Comparison of ENCODE assay signal across 8 mouse cellular contexts in genomic region chr13:74300925-74301606, GRCm38 (mm10). TPM values are rescaled to one million over a fixed set of nuclear protein-coding genes. Genes with fewer than 3 reads are reported as not detected.
DNase-seq lines count a peak whose midpoint lies in the region; ATAC-seq and TF ChIP-seq lines count a peak whose summit lies in the region.

No protein-coding gene starts in this region.

- no peak overlapping the region for H3K4me2 ChIP-seq in forebrain, embryonic 16.5 days (ENCODE audit: low read length)
- no peak overlapping the region for H3K4me2 ChIP-seq in hindbrain, embryonic 11.5 days (replicated peaks; ENCODE audit: low read depth, low read length)
- H3K4me2 ChIP-seq in lung, embryonic 15.5 days, result no peak overlapping the region

- no peak overlapping the region for H3K4me3 ChIP-seq in MEL (ENCODE audit: control insufficient read depth in 1 of 2, insufficient read depth in 1 of 2, low read depth in 2 of 2, low read length in 2 of 2)
- H3K4me3 ChIP-seq in forebrain, embryonic 16.5 days (replicated peaks; ENCODE audit: low read length), result no peak overlapping the region
- no peak overlapping the region for H3K4me3 ChIP-seq in hindbrain, embryonic 11.5 days (ENCODE audit: low read depth, low read length)
- no peak overlapping the region for H3K4me3 ChIP-seq in lung, embryonic 15.5 days

- no peaks in the 10 kb centered on the region for H3K9me3 ChIP-seq in MEL (replicated peaks; ENCODE audit: insufficient read depth, low read length)
- H3K9me3 ChIP-seq in forebrain, embryonic 16.5 days (ENCODE audit: control insufficient read depth, low read length), result no peaks in the 10 kb centered on the region
- H3K9me3 ChIP-seq in hindbrain, embryonic 11.5 days (ENCODE audit: control insufficient read depth, low read length), result no peaks in the 10 kb centered on the region
- no peaks in the 10 kb centered on the region for H3K9me3 ChIP-seq in lung, embryonic 15.5 days

- ATAC-seq in forebrain, embryonic 16.5 days, result peak; percentile 90
- peak; percentile 76 for ATAC-seq in hindbrain, embryonic 11.5 days (ENCODE audit: low FRiP score)
- ATAC-seq in lung, embryonic 15.5 days (ENCODE audit: borderline replicate concordance, extremely low read depth, low FRiP score, low TSS enrichment), result peak; percentile 83

- H3K4me1 ChIP-seq in MEL (ENCODE audit: control insufficient read depth in 1 of 2, insufficient read depth in 2 of 2, low read length in 2 of 2), result no peaks in the 10 kb centered on the region
- no peaks in the 10 kb centered on the region for H3K4me1 ChIP-seq in forebrain, embryonic 16.5 days (replicated peaks; ENCODE audit: control insufficient read depth, insufficient read depth, low read length)
- H3K4me1 ChIP-seq in hindbrain, embryonic 11.5 days (replicated peaks; ENCODE audit: control insufficient read depth, insufficient read depth, low read length), result no peaks in the 10 kb centered on the region
- H3K4me1 ChIP-seq in lung, embryonic 15.5 days, result no peaks in the 10 kb centered on the region

- TF ChIP-seq RAD21 in MEL (IDR thresholded peaks at IDR 0.05; ENCODE audit: low read depth, low read length), result peak; percentile 94

- peak; percentile 68 for DNase-seq in MEL (ENCODE audit: low read depth, low spot score)
- DNase-seq in cerebellum, adult 18-20 months, result peak; percentile 57 to 66
- DNase-seq in hindbrain, embryonic 11.5 days (ENCODE audit: low spot score), result peak; percentile 81
- DNase-seq in layer of hippocampus, adult 9-10 months (ENCODE audit: low spot score), result peak; percentile 71
- peak; percentile 12 for DNase-seq in ovary, adult 18-20 months (ENCODE audit: low spot score)
- peak; percentile 5 to 34 for DNase-seq in thymus, postnatal 10 days (ENCODE audit: low spot score in 2 of 2)

- WGBS in forebrain, embryonic 16.5 days, result 44% methylated on average over 4 of the region's 4 CpGs
- WGBS in hindbrain, embryonic 11.5 days, result 45% methylated on average over 4 of the region's 4 CpGs
- WGBS in lung, embryonic 15.5 days, result 40% methylated on average over 4 of the region's 4 CpGs

- H3K27ac ChIP-seq in MEL (ENCODE audit: control insufficient read depth, low read depth, low read length), result no peak overlapping the region
- no peak overlapping the region for H3K27ac ChIP-seq in forebrain, embryonic 16.5 days (ENCODE audit: low read length)
- H3K27ac ChIP-seq in hindbrain, embryonic 11.5 days (ENCODE audit: low read depth, low read length), result no peak overlapping the region
- H3K27ac ChIP-seq in lung, embryonic 15.5 days, result no peak overlapping the region

- no peak for TF ChIP-seq POLR2A in MEL (IDR thresholded peaks at IDR 0.05; ENCODE audit: control insufficient read depth in 1 of 2, insufficient read depth in 1 of 2, low read depth in 1 of 2, low read length in 2 of 2, poor library complexity in 1 of 2)

- peak; percentile 76 to 98 (median 91) for TF ChIP-seq CTCF in MEL (IDR thresholded peaks at IDR 0.05 in 2 of 3, conservative IDR thresholded peaks at IDR 0.05 in 1 of 3; ENCODE audit: control insufficient read depth in 1 of 3, insufficient read depth in 1 of 3, low read depth in 2 of 3, low read length in 3 of 3, poor library complexity in 1 of 3, severe bottlenecking in 1 of 3)

- H3K27me3 ChIP-seq in MEL (ENCODE audit: control insufficient read depth in 1 of 2, insufficient read depth in 2 of 2, low read length in 2 of 2), result no peaks in the 10 kb centered on the region
- H3K27me3 ChIP-seq in forebrain, embryonic 16.5 days (replicated peaks; ENCODE audit: control insufficient read depth, insufficient read depth, low read length), result no peaks in the 10 kb centered on the region
- no peaks in the 10 kb centered on the region for H3K27me3 ChIP-seq in hindbrain, embryonic 11.5 days (ENCODE audit: control insufficient read depth, insufficient read depth, low read length)
- no peaks in the 10 kb centered on the region for H3K27me3 ChIP-seq in lung, embryonic 15.5 days

- no peak for TF ChIP-seq EP300 in MEL (IDR thresholded peaks at IDR 0.05; ENCODE audit: low read depth in 1 of 2, low read length in 2 of 2)

- H3K9ac ChIP-seq in MEL (ENCODE audit: control insufficient read depth, low read depth, low read length, poor library complexity, severe bottlenecking), result no peak overlapping the region
- no peak overlapping the region for H3K9ac ChIP-seq in forebrain, embryonic 16.5 days (replicated peaks; ENCODE audit: low read depth, low read length)
- H3K9ac ChIP-seq in hindbrain, embryonic 11.5 days (ENCODE audit: low read depth, low read length), result no peak overlapping the region
- no peak overlapping the region for H3K9ac ChIP-seq in lung, embryonic 15.5 days

- no peaks in the 10 kb centered on the region for H3K79me2 ChIP-seq in MEL (ENCODE audit: control insufficient read depth, insufficient read depth, low read length, poor library complexity)

- peaks cover 0 to 5% of the 10 kb centered on the region in 2 experiments; a peak in 2 of 4 replicates for H3K36me3 ChIP-seq in MEL (ENCODE audit: control insufficient read depth in 1 of 2, insufficient read depth in 2 of 2, low read length in 2 of 2)
- H3K36me3 ChIP-seq in forebrain, embryonic 16.5 days (ENCODE audit: control insufficient read depth, insufficient read depth), result peaks cover 18% of the 10 kb centered on the region
- 0 out of 2 replicates have a peak, but pooled peaks cover 2% of the 10 kb centered on the region for H3K36me3 ChIP-seq in hindbrain, embryonic 11.5 days (ENCODE audit: control insufficient read depth, insufficient read depth, low read length)
- H3K36me3 ChIP-seq in lung, embryonic 15.5 days, result peaks cover 31% of the 10 kb centered on the region

TF ChIP-seq in MEL, 35 proteins besides CTCF, POLR2A, EP300 and RAD21:
- peak; percentile 93 for TF ChIP-seq SMC3 (IDR thresholded peaks at IDR 0.05; ENCODE audit: low read depth, low read length)
- TF ChIP-seq ZNF384 (IDR thresholded peaks at IDR 0.05; ENCODE audit: low read depth, low read length), result 0 out of 2 replicates have a peak, but pooled peaks have one; percentile 12
- 0 out of 2 replicates have a peak, but pooled peaks have one; percentile 19 for TF ChIP-seq BHLHE40 (IDR thresholded peaks at IDR 0.05; ENCODE audit: borderline replicate concordance, low read depth, low read length)
- 0 out of 2 replicates have a peak, but pooled peaks have one; percentile 37 for TF ChIP-seq SIN3A (IDR thresholded peaks at IDR 0.05; ENCODE audit: low read length)
- peak; percentile 90 for TF ChIP-seq ZC3H11A (IDR thresholded peaks at IDR 0.05; ENCODE audit: low read depth, low read length)
- no peak for TF ChIP-seq MYC (IDR thresholded peaks at IDR 0.05; ENCODE audit: low read depth, low read length)

RNA-seq across cellular contexts. Expression of gene Ahrr, which starts 8.9 kb away (rescaled TPM):
- total RNA-seq in MEL (2012; rRNA removed), result not detected in 2 replicates
- polyA plus RNA-seq in MEL (2012; ENCODE audit: insufficient read depth in 1 of 2, insufficient read length in 2 of 2, low read depth in 1 of 2, low replicate concordance in 2 of 2, missing spikeins in 1 of 2), result under 1 TPM in 1 of 2 experiments, not detected in 1; 0.01 TPM
- 1.2 and 1.4 TPM in 2 replicates for polyA plus RNA-seq in forebrain, embryonic 16.5 days (2015; fragmentation: Nextera tagmentation; extraction: Ambion mirVana)
- polyA plus RNA-seq in hindbrain, embryonic 11.5 days (2014; fragmentation: Nextera tagmentation; extraction: Ambion mirVana), result 1.4 and 1.5 TPM in 2 replicates
- 0.54 and 0.87 TPM in 2 replicates for polyA plus RNA-seq in lung, embryonic 15.5 days (2015; fragmentation: Nextera tagmentation; extraction: Ambion mirVana)

RNA-seq across cellular contexts. Expression of gene Pdcd6, which starts 16.3 kb away (rescaled TPM):
- total RNA-seq in MEL (2012; rRNA removed), result 134 and 142 TPM in 2 replicates
- 100 to 1,000 TPM in 1 of 2 experiments, not detected in 1; 106 TPM for polyA plus RNA-seq in MEL (2012; ENCODE audit: insufficient read depth in 1 of 2, insufficient read length in 2 of 2, low read depth in 1 of 2, low replicate concordance in 2 of 2, missing spikeins in 1 of 2)
- polyA plus RNA-seq in forebrain, embryonic 16.5 days (2015; fragmentation: Nextera tagmentation; extraction: Ambion mirVana), result 133 and 144 TPM in 2 replicates
- 126 and 132 TPM in 2 replicates for polyA plus RNA-seq in hindbrain, embryonic 11.5 days (2014; fragmentation: Nextera tagmentation; extraction: Ambion mirVana)
- 128 and 136 TPM in 2 replicates for polyA plus RNA-seq in lung, embryonic 15.5 days (2015; fragmentation: Nextera tagmentation; extraction: Ambion mirVana)

RNA-seq across cellular contexts. Expression of gene Sdha, which starts 49.0 kb away (rescaled TPM):
- total RNA-seq in MEL (2012; rRNA removed), result 145 and 151 TPM in 2 replicates
- polyA plus RNA-seq in MEL (2012; ENCODE audit: insufficient read depth in 1 of 2, insufficient read length in 2 of 2, low read depth in 1 of 2, low replicate concordance in 2 of 2, missing spikeins in 1 of 2), result 100 to 1,000 TPM in 1 of 2 experiments, 10 to 100 TPM in 1; 68.6 to 214 TPM
- polyA plus RNA-seq in forebrain, embryonic 16.5 days (2015; fragmentation: Nextera tagmentation; extraction: Ambion mirVana), result 235 and 237 TPM in 2 replicates
- polyA plus RNA-seq in hindbrain, embryonic 11.5 days (2014; fragmentation: Nextera tagmentation; extraction: Ambion mirVana), result 196 and 230 TPM in 2 replicates
- 262 and 281 TPM in 2 replicates for polyA plus RNA-seq in lung, embryonic 15.5 days (2015; fragmentation: Nextera tagmentation; extraction: Ambion mirVana)

RNA-seq across cellular contexts. Expression of gene Ccdc127, which starts 49.0 kb away (rescaled TPM):
- total RNA-seq in MEL (2012; rRNA removed), result 28.7 and 33.6 TPM in 2 replicates
- polyA plus RNA-seq in MEL (2012; ENCODE audit: insufficient read depth in 1 of 2, insufficient read length in 2 of 2, low read depth in 1 of 2, low replicate concordance in 2 of 2, missing spikeins in 1 of 2), result 10 to 100 TPM in 1 of 2 experiments, not detected in 1; 30.2 TPM
- polyA plus RNA-seq in forebrain, embryonic 16.5 days (2015; fragmentation: Nextera tagmentation; extraction: Ambion mirVana), result 47.2 and 51.4 TPM in 2 replicates
- 62.1 and 62.2 TPM in 2 replicates for polyA plus RNA-seq in hindbrain, embryonic 11.5 days (2014; fragmentation: Nextera tagmentation; extraction: Ambion mirVana)
- 50.2 and 51.1 TPM in 2 replicates for polyA plus RNA-seq in lung, embryonic 15.5 days (2015; fragmentation: Nextera tagmentation; extraction: Ambion mirVana)

Comparison
In these comparisons a context has a peak if more than half of its experiments do, and no peak if none do; other contexts are left out.
1. DNase-seq: peak in every context shown above with its lines; median percentile 81 in hindbrain, embryonic 11.5 days; 71 in layer of hippocampus, adult 9-10 months; 68 in MEL; 62 in cerebellum, adult 18-20 months; 20 in thymus, postnatal 10 days; 12 in ovary, adult 18-20 months.